Mouse (Mus musculus) MEL (cell line): ENCODE results near the gene Xbp1.
A peak's percentile ranks its signal among the peaks of the same experiment; 100 is the strongest.

Source experiments
- BHLHE40 ChIP-seq: IDR thresholded peaks from 2 replicates; pipeline ENCODE4 v1.6.1; 2012; ENCODE audit warnings: low read depth, mild to moderate bottlenecking, inconsistent platforms, low read length, improper control_type of control experiment, borderline replicate concordance
- CHD2 ChIP-seq: IDR thresholded peaks from 2 replicates; pipeline ENCODE4 v1.6.1; 2011; ENCODE audit warnings: low read length, improper control_type of control experiment
- CTCF ChIP-seq, 3 experiments: IDR thresholded peaks in 2 of 3; conservative IDR thresholded peaks in 1 of 3; 2 replicates each; pipeline ENCODE4 v1.5.1; 2011 to 2012; ENCODE audit warnings: low read length in 3 of 3, low read depth in 2 of 3, mild to moderate bottlenecking in 2 of 3, improper control_type of control experiment in 1 of 3, inconsistent platforms in 1 of 3, mixed read lengths in 1 of 3, moderate library complexity in 1 of 3; ENCODE audit not compliant: control insufficient read depth in 1 of 3, insufficient read depth in 1 of 3, poor library complexity in 1 of 3, severe bottlenecking in 1 of 3
- ETS1 ChIP-seq: IDR thresholded peaks from 2 replicates; pipeline ENCODE4 v1.6.1; 2012; ENCODE audit warnings: low read depth, mild to moderate bottlenecking, inconsistent platforms, low read length, improper control_type of control experiment, moderate library complexity
- NRF1 ChIP-seq: IDR thresholded peaks from 2 replicates; pipeline ENCODE4 v1.6.1; 2014; ENCODE audit warnings: low read depth, mild to moderate bottlenecking, inconsistent platforms, low read length, improper control_type of control experiment, moderate library complexity; ENCODE audit not compliant: poor library complexity, insufficient read depth, severe bottlenecking
- POLR2AphosphoS5 ChIP-seq: IDR thresholded peaks from 2 replicates; pipeline ENCODE4 v1.6.1; 2012; ENCODE audit warnings: low read depth, borderline replicate concordance, mild to moderate bottlenecking, inconsistent platforms, low read length, moderate library complexity, mixed read lengths
- RCOR1 ChIP-seq: IDR thresholded peaks from 2 replicates; pipeline ENCODE4 v1.6.1; 2012; ENCODE audit warnings: low read depth, mild to moderate bottlenecking, inconsistent platforms, low read length, improper control_type of control experiment
- TAL1 ChIP-seq: IDR thresholded peaks from 2 replicates; pipeline ENCODE4 v1.6.1; 2012; ENCODE audit warnings: mild to moderate bottlenecking, inconsistent platforms, low read length, moderate library complexity, mixed read lengths
- TBP ChIP-seq: IDR thresholded peaks from 2 replicates; pipeline ENCODE4 v1.8.0; 2011; ENCODE audit warnings: low read depth, low read length, improper control_type of control experiment
- TCF12 ChIP-seq: IDR thresholded peaks from 2 replicates; pipeline ENCODE4 v1.6.1; 2014; ENCODE audit warnings: low read depth, mild to moderate bottlenecking, inconsistent platforms, low read length, improper control_type of control experiment, moderate library complexity
- ZC3H11A ChIP-seq: IDR thresholded peaks from 2 replicates; pipeline ENCODE4 v1.6.1; 2012; ENCODE audit warnings: low read depth, mild to moderate bottlenecking, inconsistent platforms, low read length, improper control_type of control experiment
- ZKSCAN1 ChIP-seq: IDR thresholded peaks from 2 replicates; pipeline ENCODE4 v1.6.1; 2012; ENCODE audit warnings: low read depth, mild to moderate bottlenecking, inconsistent platforms, low read length, improper control_type of control experiment, moderate library complexity

DNA sequence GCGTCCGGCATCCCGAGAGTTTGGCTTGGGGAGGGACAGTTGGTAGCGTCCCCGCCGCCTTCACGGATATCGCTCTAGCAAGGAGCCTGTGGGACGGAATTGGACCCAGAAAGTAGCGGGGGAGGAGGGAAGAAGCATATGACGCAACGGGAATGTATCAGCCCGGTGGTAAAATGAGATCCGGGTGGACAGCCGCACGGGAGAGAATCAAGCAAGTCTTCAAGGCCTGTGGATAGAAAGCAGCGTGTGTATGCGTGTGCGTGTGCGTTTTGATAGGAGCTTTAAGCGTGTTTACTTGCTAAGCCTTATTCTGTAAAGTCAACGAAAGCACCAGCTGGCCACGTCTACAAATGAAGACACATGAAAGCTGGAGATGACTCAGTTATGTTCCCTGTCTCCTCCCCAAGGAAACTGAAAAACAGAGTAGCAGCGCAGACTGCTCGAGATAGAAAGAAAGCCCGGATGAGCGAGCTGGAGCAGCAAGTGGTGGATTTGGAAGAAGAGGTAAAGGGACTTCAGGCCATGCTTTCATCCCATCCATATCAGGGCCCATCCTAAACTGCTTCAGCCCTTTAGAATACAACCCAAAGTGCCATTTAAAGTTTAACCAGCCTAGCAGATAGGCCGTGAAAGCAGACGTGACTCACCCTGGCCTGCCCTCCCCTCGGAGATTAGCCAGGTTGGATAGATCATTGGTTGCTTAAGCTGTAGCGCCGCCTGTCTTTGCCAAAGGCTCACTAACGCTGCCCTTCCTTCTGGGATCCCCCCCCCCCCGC, 1.2 kb downstream of the Xbp1 start:
- TF ChIP-seq TCF12 = peak; percentile 18; the same call in 1 of the 2 replicates
- no peak for TF ChIP-seq CHD2
- TF ChIP-seq ZKSCAN1 = peak; percentile 16; the same call in 1 of the 2 replicates
- no peak for TF ChIP-seq TAL1
- 0 out of 2 replicates have a peak, but pooled peaks have one; percentile 10 for TF ChIP-seq RCOR1
- TF ChIP-seq CTCF (IDR thresholded peaks at IDR 0.05 in 2 of 3, conservative IDR thresholded peaks at IDR 0.05 in 1 of 3; ENCODE audit: control insufficient read depth in 1 of 3, insufficient read depth in 1 of 3, low read depth in 2 of 3, low read length in 3 of 3, poor library complexity in 1 of 3, severe bottlenecking in 1 of 3) = peak in 2 of 3 experiments; percentile 59 to 70; a peak in 5 of 6 replicates
- no peak for TF ChIP-seq ZC3H11A
- TF ChIP-seq TBP = peak; percentile 73; the same call in 1 of the 2 replicates
- TF ChIP-seq BHLHE40 = no peak
- TF ChIP-seq POLR2AphosphoS5 = no peak
- peak; percentile 29; the same call in 1 of the 2 replicates for TF ChIP-seq NRF1
- peak; percentile 65; the same call in 1 of the 2 replicates for TF ChIP-seq ETS1
